Mouse (Mus musculus) layer of hippocampus, adult 2 months (tissue): ENCODE results near the gene Slc36a2. TPM values are rescaled to one million over a fixed set of nuclear protein-coding genes. Genes with fewer than 3 reads are reported as not detected.

Source experiments
- DNase-seq, 2 experiments: peaks; one replicate each; pipeline ENCODE4 v3.0.0; 2022; ENCODE audit warnings: low spot score in 2 of 2
- H3K27ac ChIP-seq: fragments of 200-600 bp; 2 replicates; pipeline ENCODE4 v1.8.1; 2022
- H3K4me3 ChIP-seq: fragments of 200-600 bp; 2 replicates; pipeline ENCODE4 v1.8.1; 2022; ENCODE audit warnings: mild to moderate bottlenecking
- CTCF ChIP-seq: fragments of 200-600 bp; conservative IDR thresholded peaks from 2 replicates; pipeline ENCODE4 v1.8.1; 2022; ENCODE audit warnings: antibody characterized with exemption, mild to moderate bottlenecking, moderate library complexity
- total RNA-seq, 2 experiments: library from RNA; stranded (reverse); gene quantifications; 2 replicates each; pipeline ENCODE4 v1.2.3; 2021

Slc36a2 gene
- total RNA-seq, 2 experiments from 2014 or later, result 0.33 TPM; not detected in 1

GRCm38 (mm10) chr11:55168914-55169313, 16.0 kb downstream of the Slc36a2 start:
- no peak for DNase-seq
- Histone ChIP-seq H3K4me3 (no peak overlapping the region), H3K27ac (no peak overlapping the region)
- TF ChIP-seq CTCF, result no peak

- no peak overlapping the region for H3K27ac ChIP-seq
- TF ChIP-seq CTCF, result no peak
- no peak for DNase-seq
Measured at GRCm38 (mm10) chr11:55168504-55168903, 16.4 kb downstream of the Slc36a2 start.

DNA sequence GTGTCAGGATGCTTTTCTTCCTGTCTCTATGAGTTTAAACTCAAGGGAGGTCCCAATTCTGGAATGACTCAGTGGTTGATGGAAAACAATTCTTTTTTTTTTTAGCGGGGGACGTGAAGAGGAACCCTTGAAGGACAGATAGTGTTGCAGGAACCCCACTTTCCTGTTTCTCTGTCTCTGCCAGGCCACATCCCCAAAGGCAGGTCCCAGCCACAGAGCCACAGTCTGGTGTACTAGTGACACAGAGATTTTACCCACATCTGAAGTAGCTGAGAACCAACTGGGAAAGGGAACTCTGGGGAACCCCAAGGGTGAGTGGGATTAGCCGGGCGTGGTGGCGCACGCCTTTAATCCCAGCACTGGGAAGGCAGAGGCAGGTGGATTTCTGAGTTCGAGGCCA, 19.1 kb downstream of the Slc36a2 start:
- no peak overlapping the region for H3K27ac ChIP-seq
- DNase-seq, result no peak
- H3K4me3 ChIP-seq, result no peak overlapping the region
- TF ChIP-seq CTCF, result no peak

More at GRCm38 (mm10) chr11:55168504-55168903, 16.4 kb downstream of the Slc36a2 start:
- no peak overlapping the region for H3K4me3 ChIP-seq

DNA sequence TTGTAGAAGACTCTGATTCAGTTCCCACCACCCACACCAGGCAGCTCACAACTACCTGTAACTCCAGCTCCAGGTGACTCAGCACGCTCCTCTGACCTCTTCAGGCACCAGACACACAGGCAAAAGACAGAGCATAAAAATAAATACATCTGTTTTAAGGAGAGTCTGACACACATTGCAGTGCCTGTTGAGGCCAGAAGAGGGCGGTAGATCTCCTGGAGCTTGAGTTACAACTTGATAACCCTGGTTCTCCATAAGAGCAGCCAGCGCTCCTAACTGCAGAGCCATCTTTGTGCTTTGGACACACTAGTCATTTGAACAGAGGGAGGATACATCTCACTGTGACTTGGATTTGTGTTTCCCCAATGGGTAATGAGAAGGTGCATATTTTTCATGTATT, 20.2 kb downstream of the Slc36a2 start:
- Histone ChIP-seq H3K4me3 (no peak overlapping the region), H3K27ac (no peak overlapping the region)
- TF ChIP-seq CTCF, result peak; percentile 88
- DNase-seq, result peak; percentile 24 to 66

GRCm38 (mm10) chr11:55162670-55163069, 22.2 kb downstream of the Slc36a2 start:
- TF ChIP-seq CTCF, result peak; percentile 86
- peak; percentile 51 to 64 for DNase-seq
- H3K4me3 ChIP-seq, result no peak overlapping the region
- H3K27ac ChIP-seq, result no peak overlapping the region

- Histone ChIP-seq H3K27ac (no peak overlapping the region), H3K4me3 (no peak overlapping the region)
- TF ChIP-seq CTCF, result peak; percentile 94
- peak; percentile 62 to 80 for DNase-seq
Measured at GRCm38 (mm10) chr11:55158785-55159359, 26.0 kb downstream of the Slc36a2 start.

- no peak for TF ChIP-seq CTCF
- H3K27ac ChIP-seq, result no peak overlapping the region
- no peak overlapping the region for H3K4me3 ChIP-seq
- DNase-seq, result no peak
Measured at GRCm38 (mm10) chr11:55155070-55155421, 29.8 kb downstream of the Slc36a2 start.

- Histone ChIP-seq H3K4me3 (no peak overlapping the region), H3K27ac (no peak overlapping the region)
- DNase-seq, result no peak
- TF ChIP-seq CTCF, result no peak
Measured at GRCm38 (mm10) chr11:55154398-55155069, 30.3 kb downstream of the Slc36a2 start.

DNA sequence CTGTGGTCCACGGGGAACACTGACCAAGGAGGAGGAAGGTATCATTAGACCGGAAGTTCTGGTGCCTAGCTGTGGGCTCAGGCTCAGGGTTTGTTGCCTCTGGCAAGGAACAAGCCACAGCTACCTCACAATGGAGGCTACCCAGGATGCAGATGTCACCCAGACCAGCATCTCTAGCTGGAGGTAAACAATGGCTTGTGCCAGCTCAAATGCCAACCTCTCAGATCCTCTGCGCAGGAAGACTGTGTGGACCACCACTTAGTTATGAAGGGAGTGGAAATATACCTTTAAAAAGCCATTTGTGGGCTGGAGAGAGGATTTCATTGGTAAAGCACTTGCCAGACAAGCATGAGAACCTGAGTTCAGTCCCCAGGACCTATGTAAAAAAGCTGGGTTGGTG, 33.3 kb downstream of the Slc36a2 start, which contains the start of gene Slc36a3:
TSS of gene Slc36a3 (minus strand) at position 101 of the 400 bp plus-strand sequence.
- Histone ChIP-seq H3K4me3 (no peak within 1 kb of the TSS), H3K27ac (no peak within 1 kb of the TSS)
- DNase-seq, result no peak
- TF ChIP-seq CTCF, result no peak

GRCm38 (mm10) chr11:55148461-55148860, 36.4 kb downstream of the Slc36a2 start:
- no peak for DNase-seq
- Histone ChIP-seq H3K4me3 (no peak overlapping the region), H3K27ac (no peak overlapping the region)
- no peak for TF ChIP-seq CTCF

DNA sequence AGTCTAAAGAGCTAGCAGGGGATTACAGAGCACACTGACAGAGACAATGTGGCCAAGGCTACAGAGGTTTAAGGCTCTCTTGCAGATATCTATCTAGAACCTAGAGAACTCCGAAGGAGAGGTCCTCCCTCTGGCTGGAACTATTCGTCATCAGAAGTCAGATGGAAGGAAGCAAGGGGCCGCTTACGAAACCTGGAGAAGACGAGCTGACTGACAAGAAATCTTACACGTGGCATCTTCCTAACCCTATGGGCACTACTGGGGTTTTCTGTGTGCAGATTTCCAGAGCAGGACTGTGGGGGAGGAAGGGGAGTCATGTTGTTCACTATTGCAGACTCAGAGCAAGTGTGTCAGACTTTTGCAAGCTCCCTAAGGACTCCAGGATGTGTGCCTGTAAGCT, 37.5 kb downstream of the Slc36a2 start:
- TF ChIP-seq CTCF, result no peak
- H3K27ac ChIP-seq, result no peak overlapping the region
- no peak for DNase-seq
- H3K4me3 ChIP-seq, result no peak overlapping the region

DNA sequence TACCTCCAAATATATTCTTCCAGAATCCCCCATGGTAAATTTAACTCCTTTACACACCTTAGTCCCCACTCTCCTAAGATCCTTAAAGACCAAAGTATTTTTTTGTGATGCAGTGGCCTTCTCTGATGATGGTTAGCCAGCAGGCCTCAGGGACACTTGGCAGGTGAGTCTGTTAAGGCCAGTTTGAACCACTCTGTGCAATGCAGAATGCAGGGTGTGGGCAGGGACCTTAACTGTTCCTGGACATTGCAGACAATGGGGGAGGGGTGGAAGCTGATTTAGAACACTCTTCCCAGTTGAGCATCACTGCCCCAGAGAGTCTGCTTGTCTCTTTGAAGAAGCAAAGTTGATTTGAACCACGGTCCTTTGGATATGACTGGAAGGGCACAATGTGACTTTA, 38.0 kb downstream of the Slc36a2 start:
- Histone ChIP-seq H3K27ac (no peak overlapping the region), H3K4me3 (no peak overlapping the region)
- no peak for TF ChIP-seq CTCF

DNA sequence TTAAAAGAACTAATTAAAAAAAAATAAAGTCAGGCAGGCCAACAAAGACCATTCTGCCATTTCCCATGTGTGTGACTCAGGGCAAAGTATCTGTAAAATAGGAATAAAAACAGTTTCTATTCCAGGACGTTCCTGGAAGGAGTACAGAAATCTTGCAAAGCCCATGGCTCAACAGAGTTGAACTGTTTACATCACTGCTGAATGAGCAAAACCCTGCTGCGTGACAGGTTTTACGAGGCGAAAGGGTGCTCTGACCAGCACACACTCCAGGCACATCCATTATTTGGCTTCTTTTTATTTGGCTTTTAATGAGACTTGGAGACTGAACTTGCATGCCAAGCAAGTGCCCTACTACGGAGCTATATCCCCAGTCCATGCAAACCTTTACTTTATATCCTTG, 40.9 kb downstream of the Slc36a2 start:
- no peak for TF ChIP-seq CTCF
- no peak overlapping the region for H3K27ac ChIP-seq
- no peak overlapping the region for H3K4me3 ChIP-seq
- DNase-seq, result no peak

More for the DNA sequence above, 38.0 kb downstream of the Slc36a2 start:
- no peak for DNase-seq

- TF ChIP-seq CTCF, result no peak
- no peak overlapping the region for H3K27ac ChIP-seq
- H3K4me3 ChIP-seq, result no peak overlapping the region
Measured at GRCm38 (mm10) chr11:55141502-55141901, 43.4 kb downstream of the Slc36a2 start.

DNA sequence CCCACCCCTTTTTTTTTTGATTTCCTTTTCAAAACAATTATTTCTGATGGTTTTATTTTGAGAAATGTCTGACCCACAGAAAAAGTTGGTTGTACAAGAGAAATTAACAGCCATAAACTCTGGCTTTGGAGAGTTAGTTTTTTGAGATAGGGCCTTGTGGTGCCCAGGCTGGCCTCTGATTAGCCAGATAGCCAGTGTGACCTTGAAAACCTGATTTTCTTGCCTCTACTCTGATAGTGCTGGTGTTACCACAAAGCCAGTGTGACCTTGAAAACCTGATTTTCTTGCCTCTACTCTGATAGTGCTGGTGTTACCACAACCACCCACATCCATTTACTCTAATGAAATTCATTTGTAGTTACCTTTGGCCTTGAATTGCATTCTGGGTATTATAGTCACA, 47.2 kb downstream of the Slc36a2 start:
- H3K4me3 ChIP-seq, result no peak overlapping the region
- no peak for TF ChIP-seq CTCF
- DNase-seq, result no peak
- no peak overlapping the region for H3K27ac ChIP-seq

More at GRCm38 (mm10) chr11:55141502-55141901, 43.4 kb downstream of the Slc36a2 start:
- DNase-seq, result no peak
